9 mouse cellular contexts compared by ENCODE assay signal in the genomic region with DNA sequence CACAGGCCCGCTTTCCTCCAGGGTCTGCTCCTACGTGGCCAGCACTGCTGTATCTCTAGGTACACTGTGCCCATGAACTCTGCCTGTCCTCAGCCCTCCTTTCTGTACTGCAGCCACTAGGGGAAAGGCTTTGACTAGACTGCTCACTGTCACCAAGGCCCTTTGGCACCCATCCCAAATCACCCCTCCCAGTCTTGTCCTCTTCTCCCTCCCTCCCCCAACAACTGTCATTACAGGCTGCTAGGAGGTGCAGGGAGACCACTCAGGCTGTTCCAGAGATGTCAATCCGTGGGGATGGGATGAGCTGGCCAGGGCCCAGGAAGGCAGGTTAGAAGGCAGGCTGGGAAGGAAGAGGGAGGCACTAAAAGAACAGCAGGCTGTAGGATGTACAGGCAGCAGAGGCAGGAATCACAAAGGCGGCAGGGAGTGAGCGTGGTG. TPM values are rescaled to one million over a fixed set of nuclear protein-coding genes. Genes with fewer than 3 reads are reported as not detected.
DNase-seq lines count a peak whose midpoint lies in the region; ATAC-seq and TF ChIP-seq lines count a peak whose summit lies in the region.
"Had no signal": no experiment of that assay in that cellular context is flagged by ENCODE, and none has a peak within 500 bp of the region (broad histone marks: within the 10 kb centered on the region; RNA-seq: fewer than 3 reads in every experiment).

No protein-coding gene starts in this region.

- H3K4me1 ChIP-seq in lung, postnatal 0 days (ENCODE audit: insufficient read depth, low read depth, low read length): no peaks in the 10 kb centered on the region
- no peaks in the 10 kb centered on the region for H3K4me1 ChIP-seq in embryonic facial prominence, embryonic 15.5 days
- H3K4me1 ChIP-seq in neural tube, embryonic 14.5 days (ENCODE audit: control insufficient read depth, insufficient read depth, low read length): peaks cover 6% of the 10 kb centered on the region; the same call in 1 of the 2 replicates
- no peaks in the 10 kb centered on the region for H3K4me1 ChIP-seq in intestine, embryonic 15.5 days (replicated peaks)

- H3K9me3 ChIP-seq in lung, postnatal 0 days (ENCODE audit: low read length): no peaks in the 10 kb centered on the region
- no peaks in the 10 kb centered on the region for H3K9me3 ChIP-seq in embryonic facial prominence, embryonic 15.5 days (replicated peaks)
- no peaks in the 10 kb centered on the region for H3K9me3 ChIP-seq in neural tube, embryonic 14.5 days (ENCODE audit: control insufficient read depth, low read length)
- no peaks in the 10 kb centered on the region for H3K9me3 ChIP-seq in intestine, embryonic 15.5 days

- TF ChIP-seq EP300 in lung, postnatal 0 days (IDR thresholded peaks at IDR 0.05): no peak

- no peak for DNase-seq in frontal cortex, postnatal 25 days (ENCODE audit: low spot score in 2 of 2)
- DNase-seq in lung, postnatal 0 days (ENCODE audit: low spot score): peak; percentile 37
- DNase-seq in lung, postnatal 14 days: no peak
- no peak for DNase-seq in urinary bladder, postnatal 36 days (ENCODE audit: low spot score in 2 of 2)

- no peak overlapping the region for H3K9ac ChIP-seq in lung, postnatal 0 days (replicated peaks; ENCODE audit: low read depth)
- no peak overlapping the region for H3K9ac ChIP-seq in embryonic facial prominence, embryonic 15.5 days
- no peak overlapping the region for H3K9ac ChIP-seq in neural tube, embryonic 14.5 days (replicated peaks; ENCODE audit: low read depth, low read length)
- no peak overlapping the region for H3K9ac ChIP-seq in intestine, embryonic 15.5 days

- H3K4me3 ChIP-seq in lung, postnatal 0 days (ENCODE audit: low read depth, low read length): no peak overlapping the region
- H3K4me3 ChIP-seq in embryonic facial prominence, embryonic 15.5 days (replicated peaks): no peak overlapping the region
- no peak overlapping the region for H3K4me3 ChIP-seq in neural tube, embryonic 14.5 days (ENCODE audit: low read depth, low read length)
- no peak overlapping the region for H3K4me3 ChIP-seq in intestine, embryonic 15.5 days (replicated peaks)

- H3K27me3 ChIP-seq in lung, postnatal 0 days (replicated peaks; ENCODE audit: insufficient read depth, low read length): no peaks in the 10 kb centered on the region
- no peaks in the 10 kb centered on the region for H3K27me3 ChIP-seq in embryonic facial prominence, embryonic 15.5 days
- H3K27me3 ChIP-seq in neural tube, embryonic 14.5 days (ENCODE audit: control insufficient read depth, insufficient read depth, low read length): no peaks in the 10 kb centered on the region
- no peaks in the 10 kb centered on the region for H3K27me3 ChIP-seq in intestine, embryonic 15.5 days (replicated peaks)

- no peak overlapping the region for H3K4me2 ChIP-seq in lung, postnatal 0 days (replicated peaks; ENCODE audit: low read depth, low read length)
- H3K4me2 ChIP-seq in embryonic facial prominence, embryonic 15.5 days (replicated peaks): no peak overlapping the region
- H3K4me2 ChIP-seq in neural tube, embryonic 14.5 days (ENCODE audit: low read depth, low read length): no peak overlapping the region
- H3K4me2 ChIP-seq in intestine, embryonic 15.5 days (replicated peaks): no peak overlapping the region

- WGBS in lung, postnatal 0 days: 61% methylated on average over 5 of the region's 5 CpGs
- WGBS in embryonic facial prominence, embryonic 15.5 days: 80% methylated on average over 5 of the region's 5 CpGs
- WGBS in neural tube, embryonic 14.5 days: 63% methylated on average over 5 of the region's 5 CpGs
- 59% methylated on average over 5 of the region's 5 CpGs for WGBS in intestine, embryonic 15.5 days

- no peaks in the 10 kb centered on the region for H3K36me3 ChIP-seq in lung, postnatal 0 days (ENCODE audit: insufficient read depth, low read length)
- H3K36me3 ChIP-seq in embryonic facial prominence, embryonic 15.5 days: no peaks in the 10 kb centered on the region
- H3K36me3 ChIP-seq in neural tube, embryonic 14.5 days (ENCODE audit: control insufficient read depth, insufficient read depth, low read length): no peaks in the 10 kb centered on the region
- H3K36me3 ChIP-seq in intestine, embryonic 15.5 days: no peaks in the 10 kb centered on the region

- H3K27ac ChIP-seq in lung, postnatal 0 days (ENCODE audit: low read length): no peak overlapping the region
- H3K27ac ChIP-seq in embryonic facial prominence, embryonic 15.5 days (replicated peaks): no peak overlapping the region
- peak overlapping the region; percentile 44; the same call in 1 of the 2 replicates for H3K27ac ChIP-seq in neural tube, embryonic 14.5 days (ENCODE audit: low read depth, low read length)
- no peak overlapping the region for H3K27ac ChIP-seq in intestine, embryonic 15.5 days
- H3K27ac ChIP-seq: macrophage had no signal

- peak; percentile 64 for ATAC-seq in frontal cortex, adult (ENCODE audit: low TSS enrichment)
- peak; percentile 33; the same call in 1 of the 2 replicates for ATAC-seq in lung, postnatal 0 days
- ATAC-seq in embryonic facial prominence, embryonic 15.5 days (ENCODE audit: insufficient number of reproducible peaks, low FRiP score, low TSS enrichment, low read depth): peak; percentile 24; the same call in 1 of the 2 replicates
- peak; percentile 83; the same call in 1 of the 2 replicates for ATAC-seq in neural tube, embryonic 14.5 days (ENCODE audit: low read depth)
- ATAC-seq in intestine, embryonic 15.5 days: no peak

- peak; percentile 26 for TF ChIP-seq CTCF in lung, postnatal 0 days (IDR thresholded peaks at IDR 0.05)

RNA-seq across cellular contexts. Expression of a gene that starts 51.9 kb away (rescaled TPM):
- polyA plus RNA-seq in lung, postnatal 0 days (2015; fragmentation: Nextera tagmentation; extraction: Ambion mirVana): 0.29 and 0.32 TPM in 2 replicates
- polyA plus RNA-seq in embryonic facial prominence, embryonic 15.5 days (2015; fragmentation: Nextera tagmentation; extraction: Ambion mirVana): not detected in 2 replicates
- polyA plus RNA-seq in neural tube, embryonic 14.5 days (2014; fragmentation: Nextera tagmentation; extraction: Ambion mirVana): 0.33 and 0.94 TPM in 2 replicates
- not detected in 2 replicates for polyA plus RNA-seq in intestine, embryonic 15.5 days (2015; fragmentation: Nextera tagmentation; extraction: Ambion mirVana)
- polyA plus RNA-seq: macrophage had no signal

RNA-seq across cellular contexts. Expression of a gene that starts 55.0 kb away (rescaled TPM):
- 31.2 and 33.7 TPM in 2 replicates for polyA plus RNA-seq in lung, postnatal 0 days (2015; fragmentation: Nextera tagmentation; extraction: Ambion mirVana)
- 6.6 and 6.8 TPM in 2 replicates for polyA plus RNA-seq in embryonic facial prominence, embryonic 15.5 days (2015; fragmentation: Nextera tagmentation; extraction: Ambion mirVana)
- polyA plus RNA-seq in neural tube, embryonic 14.5 days (2014; fragmentation: Nextera tagmentation; extraction: Ambion mirVana): 16.1 and 20.8 TPM in 2 replicates
- 4.9 and 5.1 TPM in 2 replicates for polyA plus RNA-seq in intestine, embryonic 15.5 days (2015; fragmentation: Nextera tagmentation; extraction: Ambion mirVana)
- polyA plus RNA-seq: macrophage had no signal
